Mouse (Mus musculus) c-Kit-positive CD71-positive TER-119-positive erythroid progenitor cells, embryonic 14.5 days (primary cell): ENCODE results near the gene Zim1.

ENCODE experiments used
- DNase-seq: peaks from one replicate; pipeline ENCODE4 v3.0.0-alpha.2; 2013; ENCODE audit warnings: low spot score

The Zim1 gene

GRCm38 (mm10) chr7:6651221-6651620 lies 45.0 kb downstream of the Zim1 start:
- DNase-seq: no peak

GRCm38 (mm10) chr7:6650526-6650925 lies 45.7 kb downstream of the Zim1 start:
- DNase-seq: no peak

- no peak for DNase-seq
Measured at GRCm38 (mm10) chr7:6645821-6646220, 50.4 kb downstream of the Zim1 start.

- no peak for DNase-seq
Measured at GRCm38 (mm10) chr7:6638076-6638475, 58.2 kb downstream of the Zim1 start.

- DNase-seq: no peak
Measured at GRCm38 (mm10) chr7:6636741-6637140, 59.5 kb downstream of the Zim1 start.

- DNase-seq: no peak
Measured at GRCm38 (mm10) chr7:6635831-6636230, 60.4 kb downstream of the Zim1 start.
